Mouse (Mus musculus) layer of hippocampus, postnatal 25 days (tissue): Measurements from ENCODE around the gene Il4. TPM values are rescaled to one million over a fixed set of nuclear protein-coding genes. Genes with fewer than 3 reads are reported as not detected.

Experiments used
- DNase-seq, 2 experiments: peaks; one replicate each; pipeline ENCODE4 v3.0.0; 2022; ENCODE audit warnings: mixed read lengths in 2 of 2, low spot score in 1 of 2; ENCODE audit errors: extremely low spot score in 1 of 2
- total RNA-seq, 2 experiments: library from RNA; stranded (reverse); gene quantifications; 2 replicates each; pipeline ENCODE4 v1.2.3; 2021

The Il4 gene
- total RNA-seq, 2 experiments from 2014 or later: not detected

- DNase-seq: no peak
Observed at GRCm38 (mm10) chr11:53626802-53627373, 8.4 kb upstream of the Il4 start.

GRCm38 (mm10) chr11:53624124-53624523 is 5.7 kb upstream of the Il4 start:
- DNase-seq: no peak

GRCm38 (mm10) chr11:53623573-53623972 is 5.1 kb upstream of the Il4 start:
- no peak for DNase-seq

- DNase-seq: no peak
Observed at GRCm38 (mm10) chr11:53622440-53622806, 4.0 kb upstream of the Il4 start.

GRCm38 (mm10) chr11:53621582-53622439 is 3.3 kb upstream of the Il4 start:
- DNase-seq: no peak

- DNase-seq: no peak
Observed at GRCm38 (mm10) chr11:53620094-53620493, 1.6 kb upstream of the Il4 start.

GRCm38 (mm10) chr11:53619428-53619827 is 959 bp upstream of the Il4 start:
- no peak for DNase-seq

GRCm38 (mm10) chr11:53617562-53618109 is 833 bp downstream of the Il4 start:
- no peak for DNase-seq

GRCm38 (mm10) chr11:53616748-53617558 is 1.5 kb downstream of the Il4 start:
- DNase-seq: no peak

- DNase-seq: no peak
Observed at GRCm38 (mm10) chr11:53615575-53615974, 2.9 kb downstream of the Il4 start.

- no peak for DNase-seq
Observed at GRCm38 (mm10) chr11:53615172-53615571, 3.3 kb downstream of the Il4 start.

GRCm38 (mm10) chr11:53609672-53610071 is 8.8 kb downstream of the Il4 start:
- no peak for DNase-seq

- DNase-seq: no peak
Observed at GRCm38 (mm10) chr11:53609231-53609630, 9.2 kb downstream of the Il4 start.

- DNase-seq: no peak
Observed at GRCm38 (mm10) chr11:53605609-53606008, 12.9 kb downstream of the Il4 start.

GRCm38 (mm10) chr11:53604983-53605382 is 13.5 kb downstream of the Il4 start:
- no peak for DNase-seq

GRCm38 (mm10) chr11:53591116-53591515 is 27.4 kb downstream of the Il4 start:
- DNase-seq: no peak

- peak; percentile 37 to 74 for DNase-seq
Observed at GRCm38 (mm10) chr11:53590368-53590768, 28.1 kb downstream of the Il4 start.

- no peak for DNase-seq
Observed at GRCm38 (mm10) chr11:53588279-53588678, 30.2 kb downstream of the Il4 start.

- DNase-seq: no peak
Observed at GRCm38 (mm10) chr11:53585510-53585909, 33.0 kb downstream of the Il4 start.

GRCm38 (mm10) chr11:53584849-53585248 is 33.6 kb downstream of the Il4 start:
- no peak for DNase-seq

- DNase-seq: no peak
Observed at GRCm38 (mm10) chr11:53583151-53583550, 35.3 kb downstream of the Il4 start.
